Mouse (Mus musculus): ENCODE measurements around the gene Actl11.

Gene Actl11

DNA sequence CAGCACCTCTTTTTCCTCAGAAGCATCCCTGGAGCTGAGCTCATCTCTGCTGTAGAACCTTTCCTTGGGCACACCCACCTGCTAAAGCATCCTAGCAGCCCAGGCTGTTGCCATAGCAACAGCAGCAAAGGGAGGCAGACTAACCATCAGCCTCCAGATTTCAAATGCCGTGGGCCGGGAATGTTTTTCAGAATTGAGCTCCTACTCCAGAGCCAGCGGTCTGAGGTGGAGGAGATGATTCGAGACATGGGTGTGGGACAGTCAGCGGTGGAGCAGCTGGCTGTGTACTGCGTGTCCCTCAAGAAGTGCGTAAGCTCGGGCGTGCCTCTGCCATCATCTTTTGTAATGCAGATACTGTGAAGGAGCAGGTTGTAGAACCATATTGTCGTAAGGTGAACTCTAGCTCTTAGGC is 33.1 kb downstream of the Actl11 start:
- DNase-seq (ENCODE audit: low read depth in 1 of 2, low spot score in 2 of 2): no peak

GRCm38 (mm10) chr9:107961881-107962280 is 33.6 kb downstream of the Actl11 start:
- no peak for DNase-seq (ENCODE audit: low read depth in 1 of 2, low spot score in 2 of 2)

DNA sequence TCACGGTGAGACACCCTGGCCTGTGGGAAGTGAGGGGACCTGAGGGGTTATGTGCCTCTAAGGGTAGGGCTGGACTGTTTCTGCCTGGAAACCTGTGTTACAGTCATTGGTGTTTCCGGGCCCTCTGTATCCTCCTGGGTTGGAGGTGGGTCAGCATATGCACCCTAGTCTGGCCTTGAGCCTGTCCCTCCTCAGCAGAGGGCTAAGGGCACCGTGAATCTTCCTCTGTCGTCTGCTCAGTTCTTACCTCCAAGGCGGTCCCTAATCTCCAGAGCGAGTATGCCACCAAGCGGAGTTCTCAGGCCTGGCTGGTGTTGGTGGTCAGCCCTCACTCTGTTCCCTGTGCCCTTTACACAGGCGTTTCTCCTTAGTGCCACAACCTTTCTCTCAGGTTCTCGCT is 34.6 kb downstream of the Actl11 start:
- DNase-seq (ENCODE audit: low read depth in 1 of 2, low spot score in 2 of 2): no peak

- no peak for DNase-seq (ENCODE audit: low read depth in 1 of 2, low spot score in 2 of 2)
Measured at GRCm38 (mm10) chr9:107963700-107964099, 35.4 kb downstream of the Actl11 start.

DNA sequence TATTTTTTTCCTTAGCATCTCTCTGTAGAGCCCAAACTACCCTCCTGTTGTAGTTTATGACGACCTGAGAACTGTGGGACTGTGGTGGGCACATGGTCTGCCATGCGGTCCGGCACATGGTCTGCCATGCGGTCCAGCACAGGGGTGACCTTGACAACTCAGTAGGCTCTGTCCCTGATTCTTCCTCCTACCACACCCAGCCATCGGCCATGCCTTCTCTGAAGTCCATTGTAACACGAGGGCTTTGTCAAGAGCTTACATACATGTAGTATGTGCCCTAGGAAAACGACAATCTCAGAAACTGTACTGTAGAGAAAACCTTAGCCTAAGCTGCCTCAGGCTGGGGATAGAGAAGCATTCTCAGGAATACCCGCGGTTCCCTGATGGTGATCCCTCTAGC is 36.4 kb downstream of the Actl11 start:
- no peak for DNase-seq (ENCODE audit: low read depth in 1 of 2, low spot score in 2 of 2)

DNA sequence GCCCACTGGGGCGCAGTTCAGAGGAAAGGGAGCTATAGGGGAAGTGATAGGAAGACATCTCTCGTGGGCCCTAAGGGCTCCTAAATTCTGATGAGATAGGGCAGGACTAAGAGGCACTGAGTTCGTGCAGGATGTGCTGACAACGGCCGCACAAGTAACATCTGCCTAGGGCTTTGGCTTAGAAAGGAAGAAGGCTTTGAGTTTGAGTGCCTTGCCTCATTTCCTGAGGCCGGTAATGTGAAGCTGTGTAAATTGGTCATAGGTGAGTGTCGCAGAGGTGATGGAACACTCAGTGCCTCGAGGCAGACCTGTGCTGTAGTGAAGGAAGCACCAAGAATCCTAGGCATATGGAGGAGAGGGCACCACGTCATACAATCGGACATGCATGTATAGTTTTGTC is 38.4 kb downstream of the Actl11 start:
- DNase-seq (ENCODE audit: low read depth in 1 of 2, low spot score in 2 of 2): no peak

- no peak for DNase-seq (ENCODE audit: low read depth in 1 of 2, low spot score in 2 of 2)
Measured at GRCm38 (mm10) chr9:107967437-107967836, 39.2 kb downstream of the Actl11 start.

GRCm38 (mm10) chr9:107968531-107968930 is 40.3 kb downstream of the Actl11 start:
- DNase-seq (ENCODE audit: low read depth in 1 of 2, low spot score in 2 of 2): no peak

- DNase-seq (ENCODE audit: low read depth in 1 of 2, low spot score in 2 of 2): no peak
Measured at GRCm38 (mm10) chr9:107970311-107970710, 42.0 kb downstream of the Actl11 start.

DNA sequence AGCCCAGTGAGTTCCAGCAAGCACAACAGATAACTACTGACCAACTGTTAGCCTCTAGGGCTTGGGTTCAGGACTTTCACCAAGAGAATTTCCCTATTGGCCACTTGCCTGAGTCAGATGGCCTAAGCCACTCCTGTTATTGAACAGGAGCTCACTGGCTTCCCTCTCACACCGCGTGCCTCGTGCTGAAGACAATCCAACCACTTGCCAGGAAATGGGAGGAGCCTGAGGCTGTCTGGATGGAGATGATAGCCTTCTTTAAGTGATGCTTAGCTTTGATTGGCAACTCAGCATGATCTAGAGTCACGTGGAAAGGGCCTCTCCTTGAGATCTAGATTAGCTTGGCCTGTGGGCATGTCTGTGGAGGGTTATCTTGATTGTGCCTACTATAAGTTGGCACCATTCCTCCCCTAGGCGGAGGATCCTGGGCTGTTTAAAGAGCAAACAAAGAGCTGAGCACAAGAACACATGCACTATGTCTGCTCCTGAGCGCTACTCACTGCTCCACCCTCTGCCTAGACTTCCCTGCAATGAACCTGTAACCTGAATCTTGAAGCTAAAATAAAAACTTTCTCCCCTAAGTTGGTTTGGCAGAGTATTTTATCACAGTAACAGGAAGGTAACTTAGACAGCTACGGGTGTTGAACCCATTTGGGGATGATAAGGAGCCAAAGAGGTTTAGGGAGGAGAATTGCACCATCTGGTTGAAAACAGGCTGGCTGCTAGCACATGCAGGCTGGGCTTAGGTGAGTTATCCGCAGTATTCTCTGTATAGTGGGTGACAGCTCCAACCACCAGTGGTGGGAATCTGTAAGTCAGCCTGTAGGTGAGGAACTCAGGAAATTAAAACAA is 43.6 kb downstream of the Actl11 start:
- no peak for DNase-seq (ENCODE audit: low read depth in 1 of 2, low spot score in 2 of 2)

DNA sequence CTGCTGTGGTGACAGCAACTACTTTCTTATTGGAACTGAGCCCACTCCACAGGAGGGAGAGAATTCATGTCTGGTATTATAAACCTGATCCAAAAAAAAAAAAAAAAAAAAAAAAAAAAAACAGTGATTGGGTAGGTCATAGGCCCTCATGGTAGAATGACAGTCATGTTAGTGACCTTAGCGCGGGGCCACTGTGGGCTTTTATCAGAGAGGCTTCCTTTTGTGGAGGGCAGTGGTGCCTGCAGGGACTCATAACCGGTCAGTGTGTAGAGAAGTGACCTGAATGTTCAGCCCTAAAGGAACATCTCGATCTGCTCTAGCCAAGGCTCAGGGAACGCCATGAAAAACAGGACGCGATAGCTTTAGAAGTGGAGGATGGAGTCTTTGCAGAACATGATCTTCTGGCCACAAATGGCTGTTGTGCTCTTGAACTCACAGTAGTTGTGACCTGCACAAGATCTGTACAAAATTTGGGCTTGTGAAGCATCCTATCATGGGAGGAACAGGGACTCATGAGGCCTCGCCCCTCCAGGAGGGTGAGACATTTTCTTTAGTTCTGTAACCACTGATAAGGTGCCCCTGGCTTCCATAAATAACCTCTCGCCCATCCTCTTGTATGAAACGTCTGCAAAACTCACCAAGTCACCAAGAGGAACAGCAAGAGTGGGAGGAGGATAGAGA is 46.4 kb downstream of the Actl11 start:
- no peak for DNase-seq (ENCODE audit: low read depth in 1 of 2, low spot score in 2 of 2)

GRCm38 (mm10) chr9:107975399-107976386 is 47.4 kb downstream of the Actl11 start, which contains the start of gene Uba7:
TSS of gene Uba7 (plus strand) at chr9:107975505.
- DNase-seq (ENCODE audit: low read depth in 1 of 2, low spot score in 2 of 2): peak in 1 of 2 experiments; percentile 21

DNA sequence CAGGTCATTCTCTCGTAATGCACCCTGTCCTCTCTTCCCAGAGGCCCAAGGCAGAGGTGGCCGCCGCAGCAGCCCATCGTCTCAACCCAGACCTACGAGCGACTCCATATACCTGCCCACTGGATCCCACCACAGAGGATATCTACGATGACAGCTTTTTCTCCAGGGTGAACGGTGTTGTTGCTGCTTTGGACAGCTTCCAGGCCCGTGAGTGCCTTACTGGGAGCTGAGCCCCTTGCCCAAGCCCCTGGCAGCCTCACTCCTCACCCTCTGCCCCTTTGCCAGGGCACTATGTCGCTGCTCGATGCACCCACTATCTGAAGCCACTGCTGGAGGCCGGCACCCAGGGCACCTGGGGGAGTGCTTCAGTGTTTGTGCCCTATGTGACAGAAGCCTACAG is 50.5 kb downstream of the Actl11 start:
- no peak for DNase-seq (ENCODE audit: low read depth in 1 of 2, low spot score in 2 of 2)

Measured in monocyte, adult 2 months (primary cell).